Mouse (Mus musculus): ENCODE data around the gene Noxo1.
"Not testable (repeated sequence)": the region's sequence is repeated elsewhere in the genome, so short reads cannot be mapped to it uniquely, and the experiment has no call there.

The Noxo1 gene

DNA sequence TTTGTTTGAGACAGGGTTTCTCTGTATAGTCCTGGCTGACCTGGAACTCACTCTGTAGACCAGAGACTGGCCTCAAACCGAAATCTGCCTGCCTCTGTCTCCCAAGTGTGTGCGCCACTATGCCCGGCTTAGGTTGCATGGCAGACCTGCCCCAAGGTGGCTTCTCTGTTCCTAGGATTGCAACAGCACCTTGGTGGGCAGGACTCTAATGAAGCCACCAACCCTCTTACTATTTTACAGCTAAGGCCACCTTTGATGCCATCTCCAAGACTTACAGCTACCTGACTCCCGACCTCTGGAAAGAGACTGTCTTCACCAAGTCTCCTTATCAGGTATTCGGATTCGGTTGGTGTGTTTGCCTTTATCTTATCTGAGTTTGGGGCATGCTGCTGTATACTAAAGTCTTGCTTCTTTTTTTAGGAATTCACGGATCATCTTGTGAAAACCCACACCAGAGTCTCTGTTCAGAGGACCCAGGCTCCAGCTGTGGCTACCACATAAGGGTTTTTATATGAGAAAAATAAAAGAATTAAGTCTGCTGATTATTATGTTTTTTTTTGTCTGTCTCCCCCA, 25.4 kb downstream of the Noxo1 start:
- DNase-seq, result not testable (repeated sequence)

DNA sequence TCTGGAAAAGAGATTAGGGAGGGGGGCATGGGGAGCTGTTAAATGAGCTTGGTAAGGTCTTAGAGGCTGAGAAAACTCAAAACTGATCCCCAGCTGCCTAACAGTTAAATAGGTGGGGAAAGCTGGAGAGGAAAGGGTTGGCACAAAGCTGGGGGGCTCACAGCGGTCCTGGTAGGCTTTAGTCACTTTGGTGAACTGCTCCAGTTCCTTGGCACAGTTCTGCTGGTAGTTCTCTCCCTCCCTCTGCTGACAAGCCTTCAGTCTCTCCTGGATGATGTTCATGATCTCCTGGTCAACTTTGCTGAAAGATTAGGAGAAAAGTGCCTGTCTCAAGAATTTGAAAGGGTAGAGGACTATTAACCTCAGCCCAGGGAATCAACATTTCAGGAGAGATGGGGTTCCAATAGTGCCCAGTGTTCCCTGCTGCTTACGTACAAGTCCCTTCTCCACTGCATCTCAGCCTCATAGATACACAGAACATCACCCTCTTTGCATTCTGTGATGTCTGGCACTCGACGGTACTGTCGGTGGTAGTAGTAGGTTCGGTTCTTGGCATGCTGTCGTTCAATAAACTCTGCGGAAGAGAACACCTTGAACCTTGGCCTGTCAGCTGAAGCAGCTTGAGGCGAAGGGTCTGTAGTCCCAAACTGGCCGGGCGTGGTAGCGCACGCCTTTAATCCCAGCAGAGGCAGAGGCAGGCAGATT, 26.3 kb downstream of the Noxo1 start:
- no peak for DNase-seq

DNA sequence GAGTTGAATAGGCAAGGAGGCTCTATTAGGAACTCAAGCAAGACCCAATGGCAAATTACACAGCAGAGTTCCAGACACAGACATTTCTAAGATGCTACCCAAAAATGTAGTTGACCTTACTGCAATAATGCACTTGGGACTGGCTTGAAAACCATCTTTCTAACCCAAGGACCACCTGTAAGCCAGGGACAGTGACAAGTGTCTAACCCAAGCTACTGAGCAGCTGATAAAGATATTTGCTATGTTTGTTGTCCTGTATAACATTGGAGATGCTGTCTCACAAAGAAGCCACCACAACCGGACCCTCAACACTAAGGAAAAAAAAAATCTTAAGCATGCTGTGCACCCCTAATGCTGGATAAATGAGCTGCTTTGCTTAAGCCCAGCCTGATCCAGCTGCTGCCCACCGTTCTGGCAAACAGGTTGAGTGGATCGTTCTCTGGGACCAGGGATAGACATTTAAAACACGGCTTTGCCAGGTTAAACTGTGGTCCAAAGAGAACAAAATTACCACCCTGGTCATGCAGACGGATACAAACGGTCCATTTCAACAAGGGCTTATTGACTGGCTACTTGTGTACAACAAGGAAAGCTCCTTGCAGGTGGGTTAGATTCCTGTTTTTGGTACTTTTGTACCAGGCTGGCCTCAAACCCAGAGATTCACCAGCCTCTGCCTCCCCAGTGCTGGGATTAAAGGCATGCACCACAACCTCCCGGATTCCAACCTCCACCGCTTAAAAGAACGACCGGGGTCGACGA, 27.3 kb downstream of the Noxo1 start:
- DNase-seq, result no peak

DNA sequence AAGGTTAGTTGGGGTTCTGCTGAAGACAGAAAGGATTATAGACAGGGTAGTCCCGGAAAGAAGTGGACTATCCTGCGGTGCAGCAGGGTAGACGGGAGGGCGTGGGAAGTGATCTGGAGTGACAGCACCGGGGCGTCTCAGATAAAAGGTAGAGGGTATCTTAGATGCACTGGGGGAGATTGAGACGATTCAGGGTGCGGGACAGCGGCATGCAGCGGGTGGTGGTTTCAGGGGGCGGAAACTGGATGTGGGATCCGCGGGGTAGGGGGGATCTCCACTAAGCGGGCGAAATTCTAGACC, 27.8 kb downstream of the Noxo1 start:
- no peak for DNase-seq

DNA sequence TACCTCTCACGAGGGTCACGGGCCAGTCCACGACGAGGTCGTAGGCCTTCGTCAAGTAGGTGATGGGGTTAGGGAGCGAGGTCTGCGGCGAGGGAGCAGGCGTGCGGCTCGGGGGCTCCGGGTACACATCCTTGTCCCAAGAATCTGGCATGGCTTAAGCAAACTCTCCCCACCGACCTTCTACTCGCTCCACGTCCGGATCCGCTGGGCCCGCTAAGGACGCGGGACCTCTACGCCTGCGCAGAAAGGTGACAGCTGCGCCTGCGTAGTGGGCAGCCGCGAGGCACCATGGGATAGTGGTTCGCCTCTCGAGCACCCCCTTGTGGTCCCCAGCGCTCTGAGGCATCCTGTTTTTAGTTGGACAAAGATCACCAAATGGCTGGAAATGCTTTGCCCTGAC, 28.1 kb downstream of the Noxo1 start, which contains the start of gene Ndufb10:
Gene Ndufb10 (minus strand): TSS at position 295 of the 400 bp plus-strand sequence.
- DNase-seq, result peak; percentile 93 to 99

DNA sequence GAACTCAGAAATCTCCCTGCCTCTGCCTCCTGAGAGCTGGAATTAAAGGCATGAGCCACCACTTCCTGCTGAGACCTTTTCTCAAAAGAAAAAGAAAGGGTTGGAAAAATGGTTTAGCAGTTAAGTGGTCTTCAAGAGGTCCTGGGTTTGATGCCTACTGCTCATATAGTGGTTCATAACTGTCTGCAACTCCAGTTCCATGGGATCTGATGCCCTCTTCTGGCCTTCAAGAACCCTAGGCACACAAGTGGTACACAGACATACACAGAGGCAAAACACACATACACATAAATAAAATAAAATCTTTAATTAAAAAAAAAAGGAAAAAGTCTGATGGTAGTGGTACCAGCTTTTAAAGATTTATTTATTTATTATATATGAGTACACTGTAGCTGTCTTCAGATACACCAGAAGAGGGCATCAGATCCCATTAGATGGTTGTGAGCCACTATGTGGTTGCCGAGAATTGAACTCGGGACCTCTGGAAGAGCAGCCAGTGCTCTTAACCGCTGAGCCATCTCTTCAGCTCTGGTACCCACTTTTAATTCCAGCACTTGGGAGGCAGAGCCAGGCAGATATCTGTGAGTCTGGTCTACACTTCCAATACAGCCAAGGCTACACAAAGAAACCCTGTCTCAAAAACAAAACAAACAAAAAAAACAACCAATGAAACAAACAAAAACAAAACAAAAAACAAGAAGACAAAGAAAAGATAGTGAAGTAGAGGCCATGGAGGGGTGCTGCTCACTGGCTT, 29.8 kb downstream of the Noxo1 start:
- DNase-seq, result no peak

DNA sequence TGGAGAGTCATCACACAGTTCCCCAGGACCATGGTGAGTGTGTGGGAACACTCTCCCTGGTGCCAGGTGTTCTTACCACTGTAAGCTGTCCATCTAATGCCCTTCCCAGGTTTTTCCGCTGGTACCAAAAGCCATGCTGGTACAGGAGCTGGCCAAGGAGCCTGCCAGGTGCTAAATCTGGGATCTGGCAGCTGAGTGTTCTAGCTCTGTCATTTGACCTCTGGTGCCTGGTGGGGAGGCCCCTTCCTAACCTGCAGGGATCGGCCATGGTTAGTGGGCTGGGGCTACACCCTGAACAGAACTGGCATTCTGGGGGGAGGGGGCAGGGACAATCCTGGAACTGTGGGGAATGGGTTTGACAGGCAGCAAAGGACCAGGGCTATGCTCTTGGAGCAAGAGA, 31.6 kb downstream of the Noxo1 start, which contains the start of gene Rpl3l:
Gene Rpl3l (plus strand): TSS at position 203 of the 400 bp plus-strand sequence.
- no peak for DNase-seq

DNA sequence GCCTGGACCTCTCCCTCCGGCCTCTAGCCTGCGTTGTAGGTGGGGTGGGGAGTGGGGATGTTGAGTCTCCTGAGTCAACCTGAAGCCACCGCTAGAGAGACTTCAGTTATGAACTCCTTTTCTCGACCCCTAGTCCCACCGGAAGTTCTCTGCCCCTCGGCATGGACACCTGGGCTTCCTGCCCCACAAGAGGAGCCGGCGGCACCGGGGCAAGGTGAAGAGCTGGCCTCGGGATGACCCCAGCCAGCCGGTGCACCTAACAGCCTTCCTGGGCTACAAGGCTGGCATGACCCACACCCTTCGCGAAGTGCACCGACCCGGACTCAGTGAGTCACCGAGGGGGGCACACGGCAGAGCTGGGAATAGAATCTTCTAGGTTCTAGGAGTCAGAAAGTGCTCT, 32.1 kb downstream of the Noxo1 start:
- DNase-seq, result no peak

DNA sequence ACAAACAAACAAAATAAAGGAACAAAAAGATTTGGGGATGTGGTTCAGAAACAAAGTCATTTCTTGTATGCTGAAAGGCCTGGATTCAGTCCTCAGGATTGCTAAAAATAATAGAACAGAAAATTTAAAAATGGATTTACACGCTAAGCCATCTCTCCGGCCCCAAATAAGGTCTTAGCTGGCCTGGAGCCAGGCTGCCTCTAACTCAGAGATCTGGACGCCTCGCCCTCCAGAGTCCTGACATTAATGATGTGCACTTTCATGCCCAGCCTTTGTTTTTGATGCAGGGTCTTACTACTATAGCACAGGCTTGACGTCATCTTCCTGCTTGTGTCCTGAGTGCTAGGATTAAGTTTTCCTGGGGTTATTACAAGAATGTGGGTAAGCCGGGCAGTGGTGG, 33.0 kb downstream of the Noxo1 start:
- DNase-seq, result no peak

DNA sequence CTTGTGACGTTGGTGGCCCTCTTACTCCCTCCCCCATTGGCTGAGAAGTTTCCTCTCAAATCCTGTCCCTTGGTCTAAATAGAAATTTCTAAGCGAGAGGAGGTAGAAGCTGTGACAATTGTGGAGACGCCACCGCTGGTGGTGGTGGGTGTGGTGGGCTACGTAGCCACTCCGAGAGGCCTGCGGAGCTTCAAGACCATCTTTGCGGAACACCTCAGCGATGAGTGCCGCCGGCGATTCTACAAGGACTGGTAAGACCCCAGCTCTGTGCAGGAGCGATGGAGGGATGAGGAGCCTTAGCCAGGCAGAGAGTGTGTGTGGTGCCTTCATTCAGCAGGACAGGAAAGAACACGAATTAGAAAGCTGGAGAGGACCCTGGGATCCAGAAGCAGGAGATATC, 34.8 kb downstream of the Noxo1 start:
- DNase-seq, result no peak

DNA sequence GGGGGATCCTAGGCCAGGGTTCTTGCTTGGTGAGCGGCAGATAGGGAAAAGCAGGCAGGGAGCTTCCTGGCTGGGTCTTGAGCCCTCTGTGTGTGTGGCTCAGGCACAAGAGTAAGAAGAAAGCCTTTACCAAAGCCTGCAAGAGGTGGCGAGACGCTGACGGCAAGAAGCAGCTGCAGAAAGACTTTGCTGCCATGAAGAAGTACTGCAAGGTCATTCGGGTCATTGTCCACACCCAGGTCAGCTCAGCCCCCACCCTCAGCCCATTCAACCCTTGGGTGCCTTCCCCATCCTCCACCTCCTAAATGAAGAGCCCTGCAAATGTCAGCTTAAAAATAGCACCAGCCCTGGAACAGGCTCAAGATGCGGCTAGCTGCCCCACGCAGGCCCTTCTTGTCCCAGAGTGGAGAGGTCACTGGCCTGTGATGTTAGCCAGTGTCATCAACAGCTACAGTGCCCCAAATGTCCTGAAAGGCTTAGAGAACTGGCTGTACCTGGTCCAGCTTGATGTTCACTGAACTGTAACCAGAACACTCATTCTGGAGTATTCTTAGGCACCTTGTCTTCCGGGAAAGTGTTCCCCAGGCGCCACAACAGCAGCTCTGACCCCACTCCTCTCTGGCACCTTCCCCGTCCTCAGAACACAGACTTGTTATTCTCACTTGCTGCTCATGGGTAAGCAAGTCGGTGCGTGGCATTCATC, 36.4 kb downstream of the Noxo1 start:
- no peak for DNase-seq

DNA sequence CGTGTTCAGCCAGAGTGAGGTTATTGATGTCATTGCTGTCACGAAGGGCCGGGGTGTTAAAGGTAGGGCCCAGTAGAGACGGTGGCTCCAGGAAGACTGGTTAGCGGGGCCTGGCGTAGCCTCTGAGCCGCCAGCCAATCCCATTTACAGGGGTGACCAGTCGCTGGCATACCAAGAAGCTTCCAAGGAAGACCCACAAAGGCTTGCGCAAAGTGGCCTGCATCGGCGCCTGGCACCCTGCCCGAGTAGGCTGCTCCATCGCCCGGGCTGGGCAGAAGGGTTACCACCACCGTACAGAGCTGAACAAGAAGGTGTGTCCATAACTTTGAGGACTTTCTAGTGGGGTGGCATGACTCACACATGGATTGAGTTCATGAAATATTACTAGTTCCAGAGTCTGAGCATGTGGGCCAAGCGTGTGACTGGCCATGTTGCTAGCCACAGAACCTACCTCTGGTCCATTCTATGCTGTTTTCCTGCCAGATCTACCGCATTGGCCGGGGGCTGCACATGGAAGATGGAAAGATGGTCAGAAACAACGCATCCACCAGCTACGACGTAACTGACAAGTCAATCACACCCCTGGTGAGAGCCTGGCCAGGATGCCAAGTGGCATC, 37.5 kb downstream of the Noxo1 start:
- DNase-seq, result no peak

DNA sequence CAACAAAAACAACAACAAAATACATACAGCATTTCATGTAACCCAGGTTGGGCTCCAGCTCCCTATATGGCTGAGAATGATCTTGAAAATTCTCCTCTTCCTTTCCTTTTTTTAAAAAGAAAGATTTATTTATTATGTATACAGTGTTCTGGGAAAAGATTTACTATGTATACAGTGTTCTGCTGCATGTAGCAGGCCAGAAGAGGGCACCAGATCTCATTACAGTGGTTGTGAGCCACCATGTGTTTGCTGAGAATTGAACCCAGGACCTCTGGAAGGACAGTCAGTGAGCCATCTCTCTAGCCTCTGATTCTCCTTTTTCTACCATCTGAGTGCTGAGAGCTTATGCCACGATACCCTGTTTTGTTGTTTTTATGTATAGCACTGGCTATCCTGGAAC, 38.5 kb downstream of the Noxo1 start:
- no peak for DNase-seq

DNA sequence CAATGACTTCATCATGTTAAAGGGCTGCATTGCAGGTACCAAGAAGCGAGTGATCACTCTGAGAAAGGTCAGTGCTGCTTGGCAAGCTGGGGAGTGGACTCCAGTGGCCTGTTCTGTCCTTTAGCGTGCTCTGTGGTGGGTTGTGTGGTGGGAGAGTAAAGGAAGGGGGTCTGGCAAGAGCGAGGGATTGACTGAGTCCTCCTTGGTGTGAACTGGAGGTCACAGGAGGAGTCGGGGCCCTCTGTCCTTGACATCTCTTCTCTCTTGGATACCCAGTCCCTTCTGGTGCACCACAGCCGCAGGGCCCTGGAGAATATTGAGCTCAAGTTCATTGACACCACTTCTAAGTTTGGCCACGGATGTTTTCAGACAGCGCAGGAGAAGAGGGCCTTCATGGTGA, 39.4 kb downstream of the Noxo1 start:
- DNase-seq, result no peak

DNA sequence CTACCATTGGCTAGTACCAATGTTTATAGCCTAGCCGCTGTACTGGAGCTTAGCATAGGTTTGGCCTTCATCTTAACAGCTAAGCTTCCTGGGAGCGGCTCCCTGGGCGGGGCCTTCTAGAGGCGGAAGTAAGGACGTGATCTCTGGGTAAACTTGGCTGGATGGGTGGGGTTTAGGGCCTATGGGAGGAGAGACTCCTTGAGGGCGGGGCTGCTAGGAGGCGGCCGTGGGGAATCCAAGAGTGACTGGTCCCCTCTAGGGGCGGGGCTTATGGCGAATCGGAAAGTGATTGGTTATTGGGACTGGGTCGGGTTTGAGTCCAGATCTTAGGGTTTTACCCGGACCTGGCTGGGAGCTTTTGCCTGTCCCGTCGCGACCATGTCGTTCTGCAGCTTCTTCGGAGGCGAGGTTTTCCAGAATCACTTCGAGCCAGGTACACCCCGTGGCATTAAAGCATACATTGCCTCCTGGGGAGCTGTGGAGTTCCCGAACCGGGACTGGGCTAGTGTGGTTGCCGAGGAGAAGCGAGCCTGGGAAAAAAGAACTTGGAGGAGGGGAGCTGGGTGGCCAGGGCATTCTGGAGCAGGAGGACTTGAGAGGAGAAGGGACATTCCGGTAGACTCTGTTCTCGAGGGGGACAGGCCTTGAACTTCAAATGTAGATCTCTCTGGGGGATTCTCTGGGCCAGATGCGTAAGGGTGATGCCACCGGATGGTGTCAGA, 40.5 kb downstream of the Noxo1 start, which contains the start of gene Msrb1:
Gene Msrb1 (plus strand): TSS at position 313 of the 722 bp plus-strand sequence.
- peak; percentile 89 to 98 for DNase-seq

DNA sequence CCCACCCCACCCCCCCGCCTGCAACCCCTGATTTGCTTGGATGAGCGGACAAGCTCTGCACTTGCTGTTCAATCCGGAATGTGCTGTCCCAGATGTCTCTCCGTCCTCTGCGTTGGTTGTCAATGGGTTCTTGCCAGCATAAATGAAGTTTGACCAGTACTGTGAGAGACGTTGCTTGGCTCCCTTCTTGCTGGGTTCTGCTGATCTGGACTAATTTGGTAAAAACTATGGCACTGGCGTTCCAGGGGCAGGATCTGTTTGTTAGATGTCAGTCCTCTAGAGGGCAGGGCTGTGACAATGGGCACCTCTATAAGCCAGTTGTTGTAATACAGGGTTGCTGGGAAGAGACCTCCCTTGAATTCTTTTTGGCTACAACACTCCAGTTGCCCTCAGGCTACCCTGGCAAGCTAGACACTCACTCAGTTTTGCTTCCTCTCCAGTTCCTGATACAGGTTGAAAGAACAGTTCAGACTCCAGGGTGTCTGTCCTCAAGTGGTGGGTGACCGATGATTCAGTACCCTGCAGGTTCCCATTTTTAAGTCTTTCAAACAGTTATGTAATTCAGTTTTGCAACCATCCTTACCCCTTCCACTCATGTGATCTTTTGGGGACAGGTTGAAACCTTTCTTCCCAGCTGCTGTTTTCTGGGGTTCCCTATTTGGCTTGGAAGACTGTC, 41.2 kb downstream of the Noxo1 start:
- DNase-seq, result no peak

DNA sequence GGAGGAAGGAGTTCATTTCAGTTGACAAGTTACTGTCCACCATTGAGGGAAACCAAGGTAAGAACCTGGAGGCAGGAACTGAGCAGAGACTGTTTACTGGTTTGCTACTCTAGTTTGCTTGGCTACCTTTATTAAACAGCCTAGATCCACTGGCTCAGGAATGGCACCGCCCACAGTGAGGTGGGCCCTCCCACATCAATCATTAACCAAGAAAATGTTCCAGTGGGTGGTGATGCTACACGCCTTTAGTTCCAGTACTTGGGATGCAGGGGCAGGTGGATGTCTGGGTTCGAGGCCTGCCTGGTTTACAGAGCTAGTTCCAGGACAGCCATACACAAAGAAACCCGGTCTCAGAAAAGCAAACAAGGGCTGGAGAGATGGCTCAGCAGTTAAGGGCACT, 42.2 kb downstream of the Noxo1 start:
- no peak for DNase-seq

DNA sequence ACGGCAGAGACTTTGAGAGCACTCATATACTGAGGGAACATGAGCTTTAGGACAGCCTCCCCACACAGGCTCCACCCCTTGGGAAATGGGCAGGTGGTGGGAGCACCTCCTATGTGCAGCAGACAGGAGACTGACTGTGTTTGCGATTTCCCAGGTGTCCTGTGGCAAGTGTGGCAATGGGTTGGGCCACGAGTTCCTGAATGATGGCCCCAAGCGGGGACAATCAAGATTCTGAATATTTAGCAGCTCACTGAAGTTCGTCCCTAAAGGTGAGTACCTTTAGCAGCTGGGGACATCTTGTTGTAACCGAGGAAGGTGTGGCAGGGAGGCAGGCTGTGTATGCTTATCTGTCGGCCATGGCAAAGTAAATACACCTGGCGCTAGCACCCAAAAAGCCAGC, 43.9 kb downstream of the Noxo1 start:
- DNase-seq, result no peak

DNA sequence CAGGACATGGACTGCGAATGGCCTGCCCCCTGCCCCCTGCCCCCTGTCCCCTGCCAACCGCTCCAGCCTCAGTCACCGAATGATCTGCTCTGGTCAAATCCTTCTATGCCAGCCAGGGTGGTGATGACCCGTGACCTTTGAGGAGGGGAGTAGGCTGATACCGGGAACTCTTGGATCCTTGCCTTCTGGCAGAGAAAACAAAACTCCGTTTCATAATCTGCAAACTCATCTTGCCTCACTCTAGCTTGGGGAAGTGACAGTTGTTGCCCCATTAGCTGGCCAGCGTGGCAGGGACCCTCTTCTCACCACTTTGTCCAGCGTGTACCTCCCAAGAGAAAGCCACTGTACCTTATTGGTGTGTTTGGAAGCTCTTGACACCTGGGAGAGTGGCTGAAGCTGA, 46.3 kb downstream of the Noxo1 start:
- DNase-seq, result no peak

DNA sequence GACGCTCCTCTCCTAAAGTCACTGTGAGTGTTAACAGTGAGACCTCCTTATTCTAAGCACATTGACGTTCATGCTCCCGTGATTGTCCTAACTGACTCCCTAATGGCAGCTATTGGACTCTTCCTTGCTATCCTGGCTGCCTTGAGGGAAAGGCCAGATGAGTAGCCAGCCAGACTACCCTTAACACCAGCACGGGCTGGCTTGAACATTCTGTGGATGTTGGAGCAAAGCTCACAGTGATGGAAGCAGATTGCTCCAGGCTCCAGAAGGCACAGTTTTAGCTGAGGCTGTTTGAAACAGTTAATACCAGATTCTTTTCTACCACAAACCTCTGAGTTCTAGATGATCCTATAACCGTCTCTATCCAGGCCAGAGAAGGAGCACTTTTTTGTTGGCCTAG, 47.9 kb downstream of the Noxo1 start:
- no peak for DNase-seq

DNA sequence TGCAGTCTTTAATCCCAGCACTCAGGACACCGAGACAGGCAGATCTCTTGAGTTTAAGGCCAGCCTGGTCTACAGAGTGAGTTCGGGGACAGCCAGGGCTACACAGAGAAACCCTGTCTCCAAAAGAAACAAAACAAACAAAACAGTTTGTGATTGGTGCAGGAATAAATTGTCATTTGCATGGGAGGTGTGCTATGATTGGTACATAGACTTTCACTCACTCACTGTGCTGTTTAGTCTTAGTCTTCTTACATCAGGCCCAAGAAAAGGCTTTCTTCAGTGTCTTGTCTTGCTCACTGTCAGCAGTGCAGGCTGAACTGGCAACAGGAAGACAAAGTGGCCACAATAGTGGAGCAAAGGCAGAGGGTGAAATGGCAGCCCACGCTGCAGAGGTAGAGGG, 48.3 kb downstream of the Noxo1 start:
- no peak for DNase-seq

Measured in cerebellum, adult 18-20 months (tissue).